Mouse (Mus musculus) thymus, adult 2 months (tissue): Measurements from ENCODE around the gene Cib1.

ENCODE experiments used
- CTCF ChIP-seq: fragments of 200-500 bp; IDR thresholded peaks from 2 replicates; pipeline ENCODE4 v1.5.1; 2012; ENCODE audit warnings: mild to moderate bottlenecking, control low read depth, low read length, moderate library complexity, borderline replicate concordance; ENCODE audit not compliant: control insufficient read depth, poor library complexity, insufficient read depth; ENCODE audit errors: extremely low read depth
- POLR2A ChIP-seq: fragments of 200-500 bp; IDR thresholded peaks from 2 replicates; pipeline ENCODE4 v1.6.1; 2012; ENCODE audit warnings: mild to moderate bottlenecking, low read length, control low read depth, moderate library complexity; ENCODE audit not compliant: control insufficient read depth, poor library complexity, insufficient read depth; ENCODE audit errors: extremely low read depth

- TF ChIP-seq POLR2A (no peak), CTCF (no peak)
These were observed 22.9 kb downstream of the Cib1 start for GRCm38 (mm10) chr7:80209669-80210068.
